Mouse (Mus musculus) lung, adult 2 months (tissue): ENCODE data around the gene Tnfsf12. TPM values are rescaled to one million over a fixed set of nuclear protein-coding genes. Genes with fewer than 3 reads are reported as not detected.
"Not testable (repeated sequence)": the region's sequence is repeated elsewhere in the genome, so short reads cannot be mapped to it uniquely, and the experiment has no call there.

Source experiments
- DNase-seq: peaks from one replicate; pipeline ENCODE4 v3.0.0; 2022
- H3K4me1 ChIP-seq: fragments of 200-500 bp; 2 replicates; pipeline ENCODE4 v1.6.1; 2011; ENCODE audit warnings: low read length; ENCODE audit not compliant: control insufficient read depth, insufficient read depth
- H3K4me3 ChIP-seq: fragments of 200-500 bp; replicated peaks from 2 replicates; pipeline ENCODE3; 2011; ENCODE audit warnings: low read depth, mild to moderate bottlenecking, control low read depth, low read length; ENCODE audit errors: extremely low read depth
- CTCF ChIP-seq: fragments of 200-500 bp; IDR thresholded peaks from 2 replicates; pipeline ENCODE4 v1.5.1; 2011; ENCODE audit warnings: mild to moderate bottlenecking, low read length, control low read depth; ENCODE audit not compliant: insufficient read depth
- POLR2A ChIP-seq: fragments of 200-500 bp; IDR thresholded peaks from 2 replicates; pipeline ENCODE4 v1.6.1; 2011; ENCODE audit warnings: low read depth, mild to moderate bottlenecking, control low read depth, low read length, borderline replicate concordance; ENCODE audit errors: extremely low read depth
- WGBS: fragments of 180-500 bp; shearing (Covaris S2); methylation state at CpG from one replicate; pipeline ENCODE4 v1.1.7; 2018; 5-methylcytosine and 5-hydroxymethylcytosine counted together
- polyA plus RNA-seq: library from polyadenylated mRNA; depleted of rRNA; stranded (reverse); fragments of >200 nt; gene quantifications from 2 replicates; pipeline ENCODE4 v1.2.3, GENCODE M21; 2012; rRNA removed

Gene Tnfsf12
- polyA plus RNA-seq = 84.2 and 98.8 TPM in 2 replicates

GRCm38 (mm10) chr11:69695361-69696181 is at the start of gene Tnfsf12, which contains the start of gene Tnfsfm13:
Gene Tnfsf12, minus strand, starts transcription at chr11:69695849.
Gene Tnfsfm13, minus strand, starts transcription at chr11:69696098.
- peak; percentile 83 for DNase-seq
- 3% methylated on average over 41 of the region's 41 CpGs for WGBS
- peak; percentile 88 for TF ChIP-seq POLR2A
- TF ChIP-seq CTCF = 0 out of 2 replicates have a peak, but pooled peaks have one; percentile 8

GRCm38 (mm10) chr11:69731408-69731807 is 35.8 kb upstream of the Tnfsf12 start:
- 53% methylated on average over 3 of the region's 3 CpGs for WGBS
- DNase-seq, H3K4me1 ChIP-seq, H3K4me3 ChIP-seq: not testable (repeated sequence)

More at GRCm38 (mm10) chr11:69695361-69696181, at the start of gene Tnfsf12, which contains the start of gene Tnfsfm13:
- H3K4me3 ChIP-seq = peak within 1 kb of the TSS; percentile 79
- H3K4me1 ChIP-seq = peaks cover 3% of the 10 kb centered on the region; the same call in 1 of the 2 replicates

GRCm38 (mm10) chr11:69729063-69729462 is 33.4 kb upstream of the Tnfsf12 start:
- WGBS = 26% methylated on average over 3 of the region's 3 CpGs
- no peak for TF ChIP-seq POLR2A
- peak; percentile 52 for TF ChIP-seq CTCF
- Histone ChIP-seq H3K4me3 (no peak overlapping the region), H3K4me1 (no peaks in the 10 kb centered on the region)
- peak; percentile 59 for DNase-seq

- no peak for TF ChIP-seq CTCF
- TF ChIP-seq POLR2A = no peak
- Histone ChIP-seq H3K4me3 (no peak overlapping the region), H3K4me1 (no peaks in the 10 kb centered on the region; the same call in 1 of the 2 replicates)
- no peak for DNase-seq
- 31% methylated on average over 5 of the region's 5 CpGs for WGBS
These were observed 30.3 kb upstream of the Tnfsf12 start for GRCm38 (mm10) chr11:69725951-69726350.

GRCm38 (mm10) chr11:69723074-69723473 is 27.4 kb upstream of the Tnfsf12 start:
- 38% methylated on average over 2 of the region's 2 CpGs for WGBS
- Histone ChIP-seq H3K4me3 (no peak overlapping the region), H3K4me1 (no peaks in the 10 kb centered on the region; the same call in 1 of the 2 replicates)
- DNase-seq = no peak
- TF ChIP-seq CTCF = no peak
- TF ChIP-seq POLR2A = no peak

- 56% methylated on average over 6 of the region's 6 CpGs for WGBS
- Histone ChIP-seq H3K4me3 (no peak overlapping the region), H3K4me1 (peaks cover 2% of the 10 kb centered on the region; the same call in 1 of the 2 replicates)
- DNase-seq = no peak
- no peak for TF ChIP-seq CTCF
- TF ChIP-seq POLR2A = no peak
These were observed 25.2 kb upstream of the Tnfsf12 start for GRCm38 (mm10) chr11:69720852-69721251.

- peaks cover 3% of the 10 kb centered on the region; the same call in 1 of the 2 replicates for H3K4me1 ChIP-seq
- no peak for DNase-seq
- no peak overlapping the region for H3K4me3 ChIP-seq
- TF ChIP-seq CTCF (no peak), POLR2A (no peak)
- 69% methylated on average over 6 of the region's 6 CpGs for WGBS
These were observed 23.8 kb upstream of the Tnfsf12 start for GRCm38 (mm10) chr11:69719423-69719822.

- TF ChIP-seq CTCF = no peak
- no peak for TF ChIP-seq POLR2A
- Histone ChIP-seq H3K4me1 (peaks cover 3% of the 10 kb centered on the region; the same call in 1 of the 2 replicates), H3K4me3 (no peak overlapping the region)
- DNase-seq = no peak
- 42% methylated on average over 15 of the region's 15 CpGs for WGBS
These were observed 23.0 kb upstream of the Tnfsf12 start for GRCm38 (mm10) chr11:69718661-69719060.

- 74% methylated on average over 4 of the region's 4 CpGs for WGBS
- H3K4me1 ChIP-seq = peaks cover 3% of the 10 kb centered on the region; the same call in 1 of the 2 replicates
- TF ChIP-seq CTCF (no peak), POLR2A (no peak)
- DNase-seq = no peak
- no peak overlapping the region for H3K4me3 ChIP-seq
These were observed 21.3 kb upstream of the Tnfsf12 start for GRCm38 (mm10) chr11:69716953-69717352.

DNA sequence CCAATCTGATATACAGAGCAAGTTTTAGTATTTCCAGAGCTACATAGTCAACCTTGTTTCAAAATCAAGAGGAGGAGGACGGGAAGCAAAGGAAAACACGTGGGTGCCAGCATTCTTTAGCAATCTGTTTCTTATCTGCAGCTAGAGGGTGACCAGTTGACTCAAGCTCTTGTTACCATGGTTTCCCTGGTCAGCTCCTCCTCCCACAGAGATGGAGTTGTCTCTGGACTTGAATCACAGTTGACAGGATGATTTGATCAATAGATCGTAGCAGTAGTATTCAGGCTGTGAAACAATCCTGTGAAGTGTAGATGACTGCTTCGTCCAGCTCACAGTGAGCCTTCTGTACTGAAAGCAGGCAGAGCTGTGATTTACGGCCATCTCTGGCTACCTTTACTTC is 20.3 kb upstream of the Tnfsf12 start:
- Histone ChIP-seq H3K4me1 (peaks cover 3% of the 10 kb centered on the region; the same call in 1 of the 2 replicates), H3K4me3 (no peak overlapping the region)
- DNase-seq = no peak
- WGBS = 20% methylated on average over 5 of the region's 5 CpGs
- no peak for TF ChIP-seq CTCF
